Mouse (Mus musculus) gastrocnemius, postnatal 4 days (tissue): ENCODE results near the gene Prkcz. TPM values are rescaled to one million over a fixed set of nuclear protein-coding genes. Genes with fewer than 3 reads are reported as not detected.

Experiments
- DNase-seq, 2 experiments: peaks; one replicate each; pipeline ENCODE4 v3.0.0; 2021 to 2022; ENCODE audit warnings: low spot score in 2 of 2, mixed read lengths in 2 of 2
- total RNA-seq, 2 experiments: library from RNA; stranded (reverse); gene quantifications; 2 replicates each; pipeline ENCODE4 v1.2.3; 2021

The Prkcz gene
- total RNA-seq, 2 experiments from 2014 or later, result 4.4 to 5.4 TPM

GRCm38 (mm10) chr4:155283585-155283984 is 77.6 kb downstream of the Prkcz start:
- no peak for DNase-seq

DNA sequence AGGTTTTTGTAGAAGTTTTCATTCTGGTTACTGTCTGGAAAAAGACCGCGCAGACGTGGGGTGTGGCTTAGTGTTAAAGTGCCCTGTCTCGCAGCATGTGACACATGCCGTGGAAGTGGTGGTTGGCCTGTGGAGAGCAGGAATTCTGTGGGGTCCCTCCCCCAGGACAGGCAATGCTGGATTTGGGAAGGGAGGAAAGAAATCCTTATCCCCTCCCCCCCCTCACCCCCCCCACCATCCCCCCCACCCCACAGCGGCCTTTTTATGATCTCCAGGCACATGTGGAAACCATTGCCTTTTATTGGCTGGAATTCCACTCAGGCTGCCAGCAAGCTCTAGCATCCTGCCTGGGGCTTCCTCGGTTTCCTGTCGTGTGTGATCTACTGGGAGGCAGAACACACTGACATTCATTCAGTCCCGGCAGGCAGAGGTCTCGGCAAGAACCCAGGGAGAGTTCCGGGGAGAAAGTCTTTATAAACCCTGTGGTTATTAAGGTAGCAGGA is 78.1 kb downstream of the Prkcz start:
- peak in 1 of 2 experiments; percentile 65 for DNase-seq

- DNase-seq, result no peak
These were observed 78.9 kb downstream of the Prkcz start for GRCm38 (mm10) chr4:155282231-155282630.

- no peak for DNase-seq
These were observed 79.5 kb downstream of the Prkcz start for GRCm38 (mm10) chr4:155281652-155282051.

DNA sequence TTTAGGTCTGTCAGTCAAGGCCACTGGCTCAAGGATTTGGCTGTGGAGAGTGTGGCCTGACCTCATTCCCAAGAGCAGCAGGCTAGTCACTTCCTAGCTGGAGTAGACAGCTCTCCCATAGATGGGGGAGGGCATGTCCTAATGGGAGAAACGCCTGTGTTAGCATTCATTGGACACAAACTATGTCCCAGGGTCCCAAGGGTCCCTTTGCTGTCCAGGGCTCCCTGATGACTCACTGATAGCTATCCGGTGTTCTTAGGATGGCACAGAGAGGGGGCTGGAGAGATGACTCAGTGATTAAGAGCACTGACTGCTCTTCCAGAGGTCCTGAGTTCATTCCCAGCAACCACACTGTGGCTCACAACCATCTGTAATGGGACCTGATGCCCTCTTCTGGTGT is 79.9 kb downstream of the Prkcz start:
- DNase-seq, result no peak

DNA sequence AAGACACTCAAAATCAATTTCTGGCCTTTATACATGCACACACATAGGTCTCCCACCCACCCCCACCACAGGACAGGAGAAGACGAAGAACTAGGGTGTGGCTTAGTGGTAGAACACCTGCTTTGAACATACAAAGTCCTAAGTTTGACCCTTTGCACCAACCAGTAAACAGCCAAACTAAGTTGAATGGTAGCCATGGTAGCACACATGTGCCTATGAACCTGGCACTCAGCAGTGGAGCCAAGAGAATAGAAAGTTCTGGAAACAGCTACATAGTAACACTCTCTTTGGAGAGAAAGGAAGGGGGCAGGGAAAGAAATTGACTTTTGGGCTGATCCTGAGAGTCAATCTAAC is 80.4 kb downstream of the Prkcz start:
- DNase-seq, result no peak

DNA sequence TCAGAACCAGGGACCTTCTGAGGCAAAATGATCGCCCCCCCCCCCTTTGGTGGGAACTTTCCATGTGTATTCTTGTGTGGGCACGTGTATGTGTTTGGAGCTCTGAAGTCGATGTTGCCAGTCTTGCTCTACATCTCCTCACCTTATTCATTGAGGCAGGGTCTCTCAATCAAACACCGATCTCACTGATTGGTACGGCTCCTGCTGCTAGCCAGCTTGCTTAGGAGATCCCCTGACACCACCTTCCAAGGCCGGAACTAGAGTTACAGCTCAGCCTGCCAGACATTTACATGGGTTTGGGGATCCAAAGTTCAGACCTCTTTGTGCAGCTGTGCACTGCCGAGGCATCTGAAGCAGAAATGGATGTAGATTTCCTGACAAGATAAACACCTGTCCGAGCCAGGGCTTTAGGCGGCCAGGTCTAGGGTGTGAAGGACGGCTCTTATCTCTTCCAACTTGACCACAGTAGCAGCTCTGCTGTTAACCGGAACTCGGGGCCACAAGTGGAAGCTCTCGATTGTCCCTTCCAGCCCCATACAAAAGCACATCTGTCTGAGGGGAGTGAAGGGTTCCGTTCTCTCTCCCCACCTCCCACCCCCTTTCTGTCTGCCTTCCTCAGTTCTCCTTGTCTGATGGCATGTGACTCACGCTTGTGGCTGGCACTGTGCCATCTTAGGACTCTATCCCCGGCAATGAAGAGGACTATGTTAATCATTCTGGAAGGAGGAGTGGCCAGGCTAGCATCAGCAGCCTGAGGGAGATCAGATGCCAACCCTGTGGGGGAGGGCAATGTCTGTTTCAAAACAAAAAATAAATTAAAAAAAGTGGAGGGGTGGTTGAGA is 81.0 kb downstream of the Prkcz start:
- no peak for DNase-seq

DNA sequence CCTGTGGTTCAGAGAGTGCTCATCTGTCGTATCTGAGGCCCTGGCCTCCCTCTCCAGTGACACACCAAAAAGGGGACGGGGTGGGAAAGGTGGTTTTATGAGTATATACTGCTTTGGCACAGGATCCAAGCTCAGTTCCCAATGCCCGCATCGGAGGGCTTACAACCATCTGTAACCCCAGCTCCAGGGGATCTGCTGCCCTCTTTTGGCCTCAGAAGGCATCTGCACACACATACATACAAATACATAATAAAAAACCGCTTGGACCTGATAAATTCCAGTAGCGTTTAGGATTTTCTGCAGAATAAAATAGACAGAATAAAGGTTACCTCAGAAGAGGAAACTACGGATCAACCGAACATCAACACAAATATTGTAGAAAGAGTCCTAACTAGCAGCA is 82.1 kb downstream of the Prkcz start:
- DNase-seq, result no peak

DNA sequence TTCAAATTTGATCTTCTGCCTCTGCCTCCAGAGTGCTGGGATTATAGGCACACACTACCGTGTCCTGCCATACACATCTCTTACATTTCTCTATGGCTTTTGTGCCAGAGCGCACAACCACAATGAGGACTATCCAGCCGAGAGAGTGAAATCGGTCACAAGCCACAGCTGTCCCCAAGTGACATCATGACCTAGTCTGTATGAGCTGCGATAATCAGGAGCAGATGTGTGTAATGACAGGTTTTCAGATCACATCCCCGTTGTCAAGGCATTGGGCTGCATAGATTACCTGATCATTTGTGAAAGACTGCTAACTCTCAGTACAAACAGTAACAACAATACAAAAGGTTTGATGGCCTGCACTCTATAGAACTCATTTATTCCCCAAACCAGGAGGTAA is 83.2 kb downstream of the Prkcz start:
- DNase-seq, result no peak

DNA sequence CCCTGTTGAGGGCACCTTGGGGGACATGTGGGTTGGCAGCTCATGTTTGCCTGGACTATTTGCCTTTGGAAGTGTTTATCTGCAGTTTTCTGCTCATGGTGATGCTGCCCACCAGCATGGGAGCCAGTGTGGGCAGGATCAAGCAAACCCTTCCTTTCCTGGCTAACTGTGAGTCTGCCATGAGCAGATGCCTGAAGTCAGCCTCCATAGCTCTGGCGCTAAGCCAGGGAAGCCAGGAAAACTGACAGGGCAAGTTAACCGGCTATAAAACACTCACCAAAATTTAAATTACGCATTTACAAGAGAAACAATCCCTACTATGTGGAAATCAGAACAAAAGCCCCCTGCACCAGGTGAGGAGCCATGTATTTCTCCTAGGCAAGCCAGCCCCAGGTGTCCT is 86.3 kb downstream of the Prkcz start:
- no peak for DNase-seq

DNA sequence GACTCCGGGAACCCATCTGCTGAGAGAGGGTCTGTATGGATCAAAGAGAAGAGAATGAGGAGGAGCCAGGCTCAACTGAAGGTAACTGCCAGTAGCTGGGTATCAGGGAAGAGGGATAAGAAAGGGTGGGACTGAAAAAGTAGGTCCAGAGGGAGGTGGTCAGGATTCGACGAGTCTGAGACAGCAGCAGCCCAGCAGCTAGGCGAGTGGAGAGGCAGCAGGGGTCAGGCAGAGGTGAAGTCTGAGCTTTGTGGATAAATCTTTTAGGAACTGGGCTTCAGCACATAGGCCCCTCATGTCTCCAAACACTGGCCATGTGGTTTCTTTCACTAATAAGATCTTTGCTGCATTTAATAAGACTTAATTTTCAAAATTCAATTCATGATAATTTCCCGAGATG is 86.7 kb downstream of the Prkcz start:
- DNase-seq, result no peak

DNA sequence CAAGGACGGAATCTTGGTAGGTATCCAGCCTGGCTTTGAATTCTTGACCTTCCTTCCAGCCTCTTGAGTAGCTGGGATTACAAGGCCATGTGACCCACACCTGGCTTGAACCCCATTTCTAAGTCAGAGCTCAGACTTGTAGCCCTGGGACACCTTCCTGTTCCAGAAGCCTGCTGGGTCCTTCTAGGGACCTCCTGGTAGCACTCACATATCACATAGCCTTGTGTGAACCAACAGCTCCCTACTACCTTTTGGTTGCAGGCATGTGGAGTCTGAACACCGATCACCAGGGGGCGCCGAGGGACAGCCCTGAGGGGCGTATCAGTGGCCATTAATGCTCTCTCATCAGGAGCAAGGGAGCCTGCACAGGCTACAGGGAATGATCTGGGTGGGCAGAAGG is 92.8 kb downstream of the Prkcz start:
- DNase-seq, result peak; percentile 72 to 82

GRCm38 (mm10) chr4:155267639-155268175 is 93.5 kb downstream of the Prkcz start:
- peak in 1 of 2 experiments; percentile 34 for DNase-seq

DNA sequence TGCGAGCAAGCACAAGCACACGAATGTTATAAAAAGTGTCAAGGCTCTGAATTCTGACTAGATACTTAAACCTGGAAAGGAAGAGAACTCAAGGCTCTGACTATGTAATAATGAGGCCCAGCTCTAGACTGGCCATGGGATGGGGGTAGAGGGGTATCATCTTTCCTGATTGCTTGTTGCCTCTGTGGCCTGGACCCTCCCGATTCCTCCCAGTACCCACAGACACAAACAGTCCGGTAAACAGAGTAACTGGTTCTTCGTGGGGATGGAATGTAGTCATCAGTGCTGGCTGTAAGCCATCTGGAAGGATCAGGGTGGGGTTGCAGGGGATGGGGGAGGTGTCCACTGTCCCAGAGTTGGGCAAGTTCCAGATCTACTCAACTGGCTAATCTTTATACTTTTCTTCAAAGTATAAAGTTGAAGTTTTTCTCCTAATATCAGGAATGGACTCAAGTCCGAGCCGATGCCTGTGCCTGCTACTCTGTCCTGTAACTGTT is 94.1 kb downstream of the Prkcz start:
- no peak for DNase-seq

DNA sequence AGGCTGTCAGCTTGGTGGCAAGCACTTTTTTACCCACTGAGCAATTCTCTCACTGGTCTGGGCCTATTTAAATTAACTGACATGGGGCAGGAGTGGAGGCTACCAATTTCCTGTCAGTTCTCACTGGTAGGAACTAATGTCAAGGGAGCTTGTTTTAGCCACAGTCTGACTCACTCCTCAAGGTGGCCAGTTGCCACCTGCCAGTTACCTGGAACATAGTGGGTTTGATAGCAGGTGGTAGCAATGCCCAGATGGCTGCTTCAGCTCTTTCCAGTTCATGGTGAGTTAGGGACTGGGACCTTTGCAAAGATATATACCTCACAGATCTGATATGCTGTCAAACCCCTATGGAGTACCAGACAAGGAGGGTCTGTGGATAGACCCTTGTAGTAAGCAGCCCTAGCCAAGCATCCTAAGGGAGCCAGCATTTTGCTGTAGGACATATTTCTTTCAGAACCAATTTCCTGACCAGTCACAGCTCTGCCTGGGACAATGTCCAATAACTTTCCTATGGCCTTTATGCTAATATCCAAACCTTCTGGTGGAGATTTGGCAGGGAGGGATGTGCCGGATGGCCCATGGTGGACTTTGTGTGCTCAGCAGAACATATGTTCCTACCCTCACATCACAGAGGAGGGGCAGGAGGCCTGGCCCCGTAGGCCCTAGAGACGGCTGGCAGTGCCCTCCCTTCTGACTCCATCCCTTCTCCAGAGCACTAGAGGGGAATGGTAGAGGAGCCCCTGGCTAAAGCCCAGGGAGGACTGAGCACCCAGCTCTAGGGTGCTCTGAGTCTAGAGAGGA is 96.4 kb downstream of the Prkcz start:
- DNase-seq, result no peak

DNA sequence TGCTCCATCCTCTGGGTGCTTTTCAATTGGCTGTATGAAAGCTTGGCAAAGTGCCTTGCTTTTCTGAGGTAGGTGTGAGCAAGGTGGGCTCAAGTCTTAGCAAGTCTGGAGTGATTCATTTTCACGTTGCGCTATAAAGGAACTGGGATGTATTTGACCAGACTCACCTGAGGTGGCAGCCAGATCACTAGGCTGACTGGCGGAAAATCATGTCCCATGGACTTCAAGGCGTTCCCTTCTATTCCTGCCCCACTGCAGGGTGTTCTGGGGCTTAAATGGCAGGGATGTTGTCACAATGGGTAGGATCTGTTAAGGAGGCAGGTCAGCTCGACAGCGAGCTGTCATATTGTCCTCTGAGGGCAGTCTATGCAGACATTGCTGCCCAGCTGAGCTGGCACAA is 108.9 kb downstream of the Prkcz start:
- no peak for DNase-seq

DNA sequence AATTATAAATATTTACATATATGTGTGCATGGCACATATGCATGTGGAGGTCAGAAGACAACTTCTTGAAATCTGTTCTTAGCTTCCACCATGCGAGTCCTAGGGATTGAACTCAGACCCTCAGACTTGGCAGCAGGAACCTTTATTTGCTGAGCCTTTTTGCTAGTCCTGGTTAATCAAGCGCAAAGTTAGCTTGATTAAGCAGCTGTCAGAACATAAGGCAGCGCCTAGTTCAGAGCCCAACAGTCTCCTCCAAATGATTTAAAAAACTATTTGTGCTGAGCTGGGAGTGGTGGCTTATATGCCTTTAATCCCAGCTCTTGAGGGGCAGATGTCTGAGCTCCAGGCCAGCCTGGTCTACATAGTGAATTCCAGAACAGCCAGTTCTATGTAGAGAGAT is 110.0 kb downstream of the Prkcz start:
- no peak for DNase-seq

GRCm38 (mm10) chr4:155250361-155251117 is 110.6 kb downstream of the Prkcz start:
- DNase-seq, result no peak

DNA sequence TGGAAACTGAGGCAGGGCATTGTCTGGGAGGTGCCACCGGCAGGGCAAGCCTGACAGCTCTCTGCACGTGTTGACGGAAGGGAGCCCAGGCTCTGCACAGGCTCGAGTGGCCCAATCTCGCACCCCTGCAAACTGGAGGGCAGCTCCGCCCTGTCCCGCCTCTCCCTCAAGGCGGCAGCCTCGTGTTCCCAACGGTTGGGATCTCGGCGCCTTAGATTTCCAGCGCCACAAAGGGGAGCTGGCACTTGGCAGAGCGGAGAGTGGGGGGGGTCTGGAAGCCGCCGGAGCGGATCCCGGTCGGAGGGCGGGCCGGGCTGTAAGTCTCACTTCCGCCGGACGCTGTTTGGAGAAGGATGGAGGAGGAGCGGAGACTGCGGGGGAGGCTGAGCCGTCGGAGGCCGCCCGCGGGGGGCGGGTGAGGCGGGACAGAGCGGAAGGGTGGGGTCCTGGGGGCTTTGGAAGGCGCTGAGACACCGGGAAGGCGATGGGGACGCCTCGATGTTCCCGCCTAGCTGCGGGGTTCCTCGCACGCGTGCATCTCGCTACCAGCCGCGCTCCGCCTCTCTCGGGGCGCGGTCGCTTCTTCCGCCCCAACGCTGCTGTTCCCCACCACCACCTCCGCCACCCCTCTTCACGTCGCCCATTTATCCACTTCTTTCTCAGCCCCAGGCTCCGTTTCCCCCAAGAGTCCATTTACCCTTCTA is 111.4 kb downstream of the Prkcz start, which contains the start of gene Faap20:
Gene Faap20, plus strand, starts transcription at position 155 of the 704 bp plus-strand sequence.
- DNase-seq, result peak; percentile 88 to 93

- peak; percentile 81 to 92 for DNase-seq
These were observed 111.9 kb downstream of the Prkcz start for GRCm38 (mm10) chr4:155249257-155249647.
